Mouse (Mus musculus): ENCODE results near the gene Twf1. TPM values are rescaled to one million over a fixed set of nuclear protein-coding genes. Genes with fewer than 3 reads are reported as not detected.

The Twf1 gene
- polyA plus RNA-seq, 1 experiment, result 9.1 TPM

DNA sequence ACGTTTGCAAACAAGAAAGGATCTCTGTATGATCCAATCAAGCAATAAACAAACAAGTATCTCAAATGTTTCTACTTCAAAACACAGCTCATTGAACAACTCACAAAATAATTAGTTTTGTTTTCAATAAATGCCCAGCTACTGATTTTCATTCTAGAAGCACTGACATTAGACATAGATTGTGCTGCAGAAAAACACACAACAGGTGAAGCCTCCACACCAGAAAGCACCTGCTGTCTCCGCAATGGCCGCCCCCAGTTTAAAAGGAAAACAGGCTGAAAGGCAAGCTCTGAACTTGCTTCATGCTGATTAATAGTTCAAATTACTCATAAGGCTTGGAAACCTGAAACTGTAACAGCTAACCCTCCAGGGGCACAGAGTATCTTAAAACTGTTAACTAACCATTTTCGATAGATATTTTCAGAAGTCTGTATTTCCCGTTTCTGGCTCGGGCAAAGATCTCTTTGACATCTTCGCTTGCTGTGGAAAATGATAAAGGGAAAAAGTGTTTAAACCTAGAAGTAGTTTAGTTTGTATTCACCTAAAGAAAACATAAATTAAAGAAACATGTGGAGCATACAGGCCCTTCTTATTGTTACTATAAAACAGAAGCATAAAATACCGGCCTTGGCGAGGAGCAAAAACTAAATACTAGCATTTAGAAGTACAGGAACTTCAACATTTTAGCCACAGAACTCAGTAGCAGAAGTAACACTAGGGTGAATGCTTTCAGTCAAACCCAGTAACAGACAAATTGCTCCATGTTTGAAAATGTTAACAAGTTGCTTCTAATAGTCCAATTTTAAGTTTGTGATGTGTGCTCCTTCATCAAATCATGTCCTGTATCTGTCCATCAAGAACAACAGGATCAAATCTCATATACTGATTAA, 1.6 kb downstream of the Twf1 start:
- TF ChIP-seq GATA1 (IDR thresholded peaks at IDR 0.05; ENCODE audit: low read length), result no peak

DNA sequence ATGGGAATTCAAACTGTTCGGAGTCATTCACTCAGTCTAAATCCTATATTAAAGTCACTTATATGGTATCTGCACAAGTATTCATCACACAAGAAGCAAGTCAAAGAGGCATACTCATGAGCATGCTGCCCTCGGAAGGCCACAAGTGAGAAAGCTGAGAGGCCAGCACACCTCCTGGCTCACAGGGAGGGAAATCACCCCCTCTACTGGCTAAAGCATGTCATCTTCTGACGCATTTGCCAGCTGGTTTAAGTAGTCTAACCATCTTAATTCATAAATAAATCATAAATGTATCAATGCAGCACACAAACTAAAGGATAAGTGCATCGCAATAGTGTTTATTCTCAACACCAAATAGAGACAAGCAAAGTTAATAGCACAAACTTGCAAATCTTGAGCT, 5.0 kb downstream of the Twf1 start:
- no peak for TF ChIP-seq GATA1 (IDR thresholded peaks at IDR 0.05; ENCODE audit: low read length)

DNA sequence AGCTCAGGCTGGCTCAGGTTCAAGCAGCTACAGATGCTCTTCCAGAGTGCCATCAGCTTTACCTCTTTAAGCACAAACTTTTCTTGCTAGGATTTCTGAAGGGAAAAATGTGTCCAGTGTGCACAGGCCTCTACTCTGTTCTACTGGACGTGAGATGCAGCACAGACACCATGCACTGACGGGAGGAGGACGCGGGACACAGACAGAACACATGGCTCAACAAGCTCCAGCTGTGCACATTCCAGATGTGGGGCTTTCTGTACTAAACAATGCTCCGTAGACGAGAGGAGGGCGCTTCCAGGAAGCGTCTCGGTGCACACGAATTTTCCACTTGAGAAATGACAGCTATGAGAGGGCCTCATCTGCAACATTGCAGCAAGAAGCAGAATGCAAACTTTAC, 6.5 kb downstream of the Twf1 start:
- no peak for TF ChIP-seq GATA1 (IDR thresholded peaks at IDR 0.05; ENCODE audit: low read length)

DNA sequence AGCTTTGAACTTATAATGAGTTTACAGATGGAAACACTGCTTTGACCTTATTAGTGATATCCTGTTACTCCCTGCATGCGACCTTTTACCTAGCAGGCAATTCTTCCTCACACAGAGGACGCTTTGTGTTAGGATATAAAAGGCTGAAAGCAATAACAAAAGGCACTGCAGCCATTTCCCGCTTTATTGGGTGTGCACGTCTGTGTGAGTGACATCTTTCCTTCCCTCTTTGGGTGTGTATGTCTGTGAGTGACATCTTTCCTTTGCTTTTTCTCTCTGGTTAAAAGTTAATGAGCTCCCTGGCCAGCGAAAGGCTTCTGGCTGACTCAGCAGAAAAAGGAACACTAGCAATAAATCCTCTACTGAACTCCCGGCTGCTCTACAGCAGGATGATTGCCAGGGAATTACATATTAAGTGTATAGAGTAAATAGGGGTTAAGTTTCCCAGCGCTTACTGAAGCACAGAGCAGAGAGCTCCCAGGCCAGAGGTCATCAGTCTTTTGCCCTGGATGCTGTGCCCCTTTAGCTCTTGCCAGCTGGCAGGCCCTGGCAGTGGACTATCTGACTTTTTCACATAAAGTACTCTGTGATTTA, 7.6 kb downstream of the Twf1 start:
- TF ChIP-seq GATA1 (IDR thresholded peaks at IDR 0.05; ENCODE audit: low read length), result no peak

DNA sequence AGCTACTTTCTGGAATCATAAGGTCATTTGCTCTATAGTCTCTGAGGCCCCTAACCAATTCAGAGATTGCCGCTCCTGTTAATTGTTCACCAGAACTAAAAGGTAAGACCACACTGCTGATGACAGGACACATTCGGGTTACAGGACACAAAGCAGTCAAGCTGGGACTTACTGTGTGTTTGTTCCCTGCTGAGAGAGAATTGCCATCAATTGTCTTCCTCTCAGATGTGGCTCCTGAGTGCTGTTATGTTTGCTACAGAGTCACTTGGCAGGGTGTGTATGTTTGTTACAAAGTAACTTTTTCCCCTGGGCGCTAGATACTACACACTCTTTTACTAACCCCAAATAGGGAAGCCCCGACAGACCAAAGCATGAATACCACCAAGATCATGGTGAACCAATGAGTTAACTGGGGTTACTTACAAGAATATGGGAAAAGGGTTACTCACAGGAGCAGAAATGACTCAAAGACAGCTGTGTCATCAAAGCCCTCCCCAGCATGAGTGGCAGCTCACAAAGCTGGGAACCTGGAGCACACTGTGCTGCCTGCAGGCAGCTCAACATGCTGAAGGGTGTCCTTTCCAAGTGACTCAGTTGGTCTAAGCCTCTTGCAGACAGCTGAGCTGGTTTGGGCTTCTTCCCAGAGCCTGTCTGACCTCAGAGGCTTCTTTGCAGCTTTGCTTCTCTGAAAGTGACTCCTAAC, 15.0 kb downstream of the Twf1 start:
- TF ChIP-seq GATA1 (IDR thresholded peaks at IDR 0.05; ENCODE audit: low read length), result no peak

DNA sequence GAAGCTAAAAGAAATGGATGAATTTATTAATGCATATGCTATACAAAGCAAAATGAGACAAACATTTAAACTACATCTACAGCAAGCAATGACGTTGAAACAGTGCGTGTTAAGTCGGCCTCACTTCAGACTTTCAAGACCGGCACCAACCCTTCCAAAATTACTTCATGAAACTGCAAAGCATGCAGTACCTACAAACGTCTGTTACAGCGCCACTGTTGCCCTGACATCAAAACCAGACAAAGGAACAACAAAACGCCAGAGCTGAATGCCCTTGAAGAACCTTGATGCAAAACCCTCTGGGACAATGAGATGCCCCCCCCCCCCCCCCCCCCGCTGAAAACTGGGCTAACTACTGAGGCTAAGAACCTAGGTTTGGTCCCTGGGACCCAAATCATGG, 16.9 kb downstream of the Twf1 start:
- TF ChIP-seq GATA1 (IDR thresholded peaks at IDR 0.05; ENCODE audit: low read length), result no peak

DNA sequence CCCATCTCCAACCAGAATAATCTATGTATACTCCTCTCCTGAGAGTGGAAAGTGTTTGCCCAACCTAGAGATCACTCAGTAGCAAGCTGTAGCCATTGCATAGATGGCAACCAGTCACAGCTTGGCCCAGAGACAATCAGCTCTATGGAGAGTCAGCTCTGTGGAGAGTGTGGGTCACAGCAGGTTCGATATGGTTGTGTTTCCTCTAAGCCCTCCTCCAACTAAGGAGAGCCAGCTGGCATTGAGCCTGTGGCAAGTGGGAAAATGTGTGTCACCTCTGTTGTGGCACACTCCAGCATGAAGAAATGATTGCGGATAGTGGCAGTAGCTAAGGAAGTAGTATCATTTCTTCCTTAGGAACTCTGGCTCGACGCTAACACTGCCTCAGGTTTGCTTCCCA, 18.2 kb downstream of the Twf1 start:
- no peak for TF ChIP-seq GATA1 (IDR thresholded peaks at IDR 0.05; ENCODE audit: low read length)

DNA sequence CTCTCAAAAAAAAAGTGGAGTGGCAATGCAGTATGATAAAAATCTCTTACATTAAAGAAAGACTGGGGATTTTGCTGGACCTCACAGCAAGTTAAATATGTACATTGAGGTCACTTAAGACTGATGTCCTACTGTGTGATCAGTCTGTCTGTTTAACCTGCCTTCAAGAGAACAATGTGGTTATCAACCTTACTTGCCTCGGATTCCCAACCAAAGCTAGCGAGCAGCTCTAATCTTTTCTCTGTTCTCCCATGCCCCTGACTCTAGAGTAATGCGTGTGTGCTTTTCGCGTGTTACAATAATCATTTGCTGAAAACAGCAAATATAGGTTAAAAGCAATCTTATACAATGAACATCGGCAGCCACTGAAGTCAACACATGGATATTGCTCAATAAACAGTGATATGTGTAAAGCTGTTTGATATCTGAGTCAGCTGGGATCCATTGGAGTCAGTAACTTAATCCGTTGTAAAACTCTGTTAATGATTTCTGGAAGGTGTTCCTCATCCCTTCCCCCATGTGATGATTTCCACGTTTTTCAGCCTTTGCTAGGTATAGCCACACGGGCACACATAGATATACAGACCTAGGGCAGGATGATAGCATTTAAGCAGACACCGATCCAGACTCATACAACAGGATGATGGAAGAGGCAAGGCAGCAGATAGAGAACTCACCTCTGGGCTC, 21.1 kb downstream of the Twf1 start:
- no peak for TF ChIP-seq GATA1 (IDR thresholded peaks at IDR 0.05; ENCODE audit: low read length)

DNA sequence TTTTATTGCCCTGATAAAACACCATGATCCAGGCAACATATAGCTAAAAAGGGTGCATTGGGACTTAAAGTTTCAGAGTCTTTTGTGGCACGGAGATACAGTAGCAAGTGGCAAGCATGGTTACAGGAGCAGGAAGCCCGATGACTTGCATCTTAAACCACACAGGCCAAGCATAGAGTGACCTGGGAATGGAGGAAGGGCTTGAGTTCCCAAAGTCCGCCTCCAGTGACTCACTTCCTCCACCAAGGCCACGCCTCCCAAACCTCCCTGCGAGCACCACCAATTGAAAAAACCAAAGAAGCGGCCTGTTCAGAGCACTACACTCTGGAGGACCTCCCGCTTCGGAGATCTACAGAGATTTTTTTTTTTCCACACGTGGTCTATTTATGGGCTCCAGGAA, 23.8 kb downstream of the Twf1 start:
- no peak for TF ChIP-seq GATA1 (IDR thresholded peaks at IDR 0.05; ENCODE audit: low read length)

DNA sequence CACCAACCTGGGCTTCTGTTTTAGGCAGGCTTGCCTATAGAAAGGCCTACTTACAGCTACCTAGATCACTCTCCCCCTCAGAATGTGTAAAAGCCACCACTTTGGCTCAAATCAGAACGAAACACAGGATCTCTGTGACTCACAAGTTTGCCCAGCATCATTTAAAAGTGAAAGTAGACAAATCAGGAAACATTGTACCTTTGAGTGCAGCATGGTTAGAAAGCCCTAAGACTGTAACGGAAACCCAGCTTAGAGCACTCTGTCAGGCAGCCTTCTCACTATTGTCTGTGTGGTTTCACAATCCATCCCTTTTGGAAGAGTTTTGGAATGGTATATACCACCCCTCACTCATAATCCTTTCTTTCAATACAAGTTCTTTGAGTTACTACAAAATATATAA, 24.8 kb downstream of the Twf1 start:
- no peak for TF ChIP-seq GATA1 (IDR thresholded peaks at IDR 0.05; ENCODE audit: low read length)

DNA sequence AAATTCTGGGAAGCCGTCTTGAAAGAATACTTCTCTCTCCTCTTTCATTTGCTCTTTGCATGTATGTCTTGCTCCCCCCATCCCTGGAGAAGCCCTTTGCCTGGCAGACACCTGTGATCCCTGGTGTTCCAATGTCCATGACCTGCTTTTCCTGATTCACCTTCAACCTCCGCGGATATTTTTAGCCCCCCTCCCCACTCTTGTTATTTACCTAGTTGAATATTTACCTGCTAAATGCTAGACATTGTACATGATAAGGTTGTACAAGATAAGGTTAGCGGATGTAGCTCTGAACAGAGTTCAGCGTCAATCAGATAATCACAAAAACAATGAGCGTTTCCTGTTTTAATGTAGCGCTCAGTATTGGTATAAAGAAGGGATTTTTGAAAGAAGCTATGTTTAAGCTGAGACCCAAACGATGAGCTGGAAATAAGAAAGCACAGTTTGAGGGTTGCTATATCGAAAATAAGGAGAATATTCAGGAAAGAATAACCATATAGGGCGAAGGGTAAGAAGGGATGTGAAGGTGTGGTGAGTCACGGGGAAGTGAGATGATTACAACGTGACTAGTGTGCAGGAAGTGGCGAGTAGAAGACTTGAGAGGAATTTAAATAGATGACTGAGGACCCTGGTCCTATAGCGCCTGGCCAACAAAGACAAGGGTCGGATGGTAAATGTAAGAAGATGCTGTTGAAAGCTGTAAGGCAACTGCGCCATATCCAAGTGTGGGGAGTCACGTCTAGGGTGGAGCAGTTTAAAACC, 30.6 kb downstream of the Twf1 start:
- no peak for TF ChIP-seq GATA1 (IDR thresholded peaks at IDR 0.05; ENCODE audit: low read length)

DNA sequence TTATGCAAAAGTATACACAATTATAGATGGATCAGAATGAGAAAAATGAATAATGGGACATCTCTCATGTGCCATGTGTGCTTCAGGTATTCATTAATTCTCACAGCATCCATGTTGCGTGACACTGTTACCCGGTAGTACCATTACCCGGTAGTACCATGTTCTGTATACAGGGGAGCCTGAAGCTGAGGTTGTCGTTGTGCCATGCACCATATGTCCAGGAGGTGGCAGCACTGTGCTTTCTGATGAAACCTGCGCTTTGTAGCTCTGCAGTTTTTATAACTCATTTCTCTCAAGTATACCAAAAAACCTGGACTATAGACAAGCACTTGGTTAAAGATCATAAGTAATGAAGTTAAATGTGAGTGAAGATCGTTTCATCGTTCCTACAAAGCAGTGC, 32.2 kb downstream of the Twf1 start:
- no peak for TF ChIP-seq GATA1 (IDR thresholded peaks at IDR 0.05; ENCODE audit: low read length)

DNA sequence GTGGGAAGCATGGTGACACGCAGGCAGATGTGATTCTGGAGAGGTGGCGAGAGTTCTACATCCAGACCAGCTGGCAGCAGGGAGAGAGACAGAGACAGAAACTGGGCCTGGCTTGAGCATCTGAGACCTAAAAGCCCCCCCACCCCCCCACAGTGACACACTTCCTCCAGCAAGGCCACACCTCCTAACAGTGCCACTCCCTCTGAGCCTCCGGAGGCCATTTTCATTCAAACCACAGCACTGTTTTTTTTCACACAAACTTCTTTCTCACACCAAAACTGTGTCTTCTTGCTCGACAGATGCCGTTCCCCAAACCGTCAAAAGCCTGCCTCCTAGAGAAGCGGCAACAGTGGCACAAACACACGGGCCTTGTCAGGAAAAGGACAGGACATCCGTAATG, 36.2 kb downstream of the Twf1 start:
- TF ChIP-seq GATA1 (IDR thresholded peaks at IDR 0.05; ENCODE audit: low read length), result no peak

DNA sequence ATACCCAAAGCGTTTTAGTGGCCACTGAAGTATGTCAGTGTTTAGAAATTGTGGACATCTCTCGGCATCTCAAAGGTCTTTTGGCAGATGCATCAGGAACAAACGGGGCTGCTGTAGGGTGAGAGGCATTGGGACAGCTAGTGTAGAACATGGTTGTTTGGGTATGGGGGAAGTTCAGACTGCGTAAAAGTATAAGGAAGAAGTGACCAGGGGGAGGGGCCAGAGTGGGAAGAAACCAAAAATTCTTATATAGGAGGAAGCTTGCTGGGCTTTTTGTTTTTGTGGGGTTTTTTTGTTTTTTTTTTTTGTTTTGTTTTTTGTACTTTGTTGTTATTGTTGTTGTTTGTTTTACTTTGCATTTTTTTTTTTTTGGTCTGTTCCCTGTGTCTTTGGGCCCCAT, 44.8 kb downstream of the Twf1 start:
- no peak for TF ChIP-seq GATA1 (IDR thresholded peaks at IDR 0.05; ENCODE audit: low read length)

DNA sequence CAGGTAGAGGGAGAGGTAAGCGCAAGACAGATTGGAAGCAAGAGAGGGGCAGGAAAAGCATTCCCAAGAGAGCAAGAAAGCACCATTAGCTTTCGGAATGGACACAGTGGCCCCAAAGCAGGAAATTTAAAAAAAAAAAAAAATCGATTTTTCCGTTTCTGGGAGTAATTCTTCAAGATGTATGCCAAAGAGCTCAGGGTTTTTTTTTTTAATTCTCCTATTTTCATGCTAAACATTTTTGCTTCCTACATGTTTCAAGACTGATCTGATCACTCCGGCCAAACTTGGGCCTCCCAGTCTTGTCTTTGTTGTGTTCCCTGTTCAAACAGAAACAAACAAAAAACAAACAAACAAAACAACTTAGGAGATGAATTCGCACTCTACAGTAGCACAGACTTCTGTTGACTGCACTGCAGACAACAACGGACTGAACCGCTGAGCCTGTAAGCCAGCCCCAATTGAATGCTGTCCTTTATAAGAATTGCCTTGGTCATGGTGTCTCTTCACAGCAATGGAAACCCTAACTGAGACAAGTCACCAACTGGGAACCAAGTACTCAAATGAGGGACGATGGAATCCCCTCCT, 45.5 kb downstream of the Twf1 start:
- no peak for TF ChIP-seq GATA1 (IDR thresholded peaks at IDR 0.05; ENCODE audit: low read length)
